Mouse (Mus musculus): Measurements from ENCODE around the gene Man2c1.

GRCm38 (mm10) chr9:57156823-57157222 lies 26.3 kb downstream of the Man2c1 start:
- TF ChIP-seq CTCF (IDR thresholded peaks at IDR 0.05; ENCODE audit: low read depth, low read length) (no peak), GATA1 (IDR thresholded peaks at IDR 0.05; ENCODE audit: borderline replicate concordance, low read length) (no peak), POLR2AphosphoS5 (IDR thresholded peaks at IDR 0.05; ENCODE audit: insufficient replicate concordance, low read depth, low read length) (no peak), GATA2 (IDR thresholded peaks at IDR 0.05; ENCODE audit: borderline replicate concordance, low read depth, low read length) (no peak)
